ENCODE assay signal across 7 mouse cellular contexts in the genomic region with DNA sequence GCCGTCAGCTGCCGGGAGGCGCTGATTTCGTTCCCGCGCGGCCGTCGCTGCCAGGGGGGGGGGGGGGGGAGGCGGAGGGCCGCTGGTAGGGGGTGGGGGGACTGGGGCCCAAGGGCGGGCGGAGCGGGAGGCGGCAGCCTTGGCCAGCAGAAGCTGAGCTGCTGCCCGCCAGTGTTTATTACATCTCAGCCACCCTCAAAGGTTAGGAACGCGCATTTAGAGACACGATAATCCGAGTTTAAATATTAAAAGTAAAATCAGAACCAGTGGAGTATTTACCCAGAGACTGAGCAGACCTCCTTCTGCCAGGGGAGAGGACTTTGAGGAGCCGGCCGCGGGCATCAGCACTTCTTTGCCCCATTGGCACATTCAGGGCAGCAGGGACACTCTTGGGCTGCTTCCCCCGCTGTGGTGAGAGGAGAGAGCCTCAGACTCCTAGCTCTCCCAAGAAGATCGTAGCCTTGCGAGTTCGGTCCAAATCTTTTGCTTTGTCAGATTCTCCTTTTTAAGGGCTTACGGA. TPM values are rescaled to one million over a fixed set of nuclear protein-coding genes. Genes with fewer than 3 reads are reported as not detected.
DNase-seq lines count a peak whose midpoint lies in the region; ATAC-seq and TF ChIP-seq lines count a peak whose summit lies in the region.

No protein-coding gene starts in this region.

- H3K4me2 ChIP-seq in kidney, postnatal 0 days (ENCODE audit: low read length) = peak overlapping the region; percentile 50
- H3K4me2 ChIP-seq in forebrain, embryonic 15.5 days (replicated peaks) = peak overlapping the region; percentile 63
- H3K4me2 ChIP-seq in midbrain, embryonic 13.5 days (replicated peaks) = peak overlapping the region; percentile 67

- no peak for DNase-seq in kidney, postnatal 0 days (ENCODE audit: low spot score)
- no peak for DNase-seq in kidney, postnatal 10 days
- DNase-seq in brain, adult 2 months (ENCODE audit: low read depth, low spot score) = peak; percentile 39
- DNase-seq in thymus, postnatal 14 days = no peak
- DNase-seq in c-Kit-positive CD71-positive TER-119-positive erythroid progenitor cells, embryonic 14.5 days (ENCODE audit: low spot score) = no peak

- H3K36me3 ChIP-seq in kidney, postnatal 0 days (ENCODE audit: insufficient read depth, low read length) = no peaks in the 10 kb centered on the region
- no peaks in the 10 kb centered on the region for H3K36me3 ChIP-seq in forebrain, embryonic 15.5 days
- no peaks in the 10 kb centered on the region for H3K36me3 ChIP-seq in midbrain, embryonic 13.5 days

- no peak for TF ChIP-seq CTCF in kidney, postnatal 0 days (IDR thresholded peaks at IDR 0.05; ENCODE audit: low read depth)

- no peak for ATAC-seq in kidney, postnatal 0 days (replicated peaks; ENCODE audit: low FRiP score, low read depth)
- peak; percentile 64 for ATAC-seq in forebrain, embryonic 15.5 days (replicated peaks)
- peak; percentile 62 for ATAC-seq in midbrain, embryonic 13.5 days

- H3K9me3 ChIP-seq in kidney, postnatal 0 days (replicated peaks; ENCODE audit: low read length) = no peaks in the 10 kb centered on the region
- no peaks in the 10 kb centered on the region for H3K9me3 ChIP-seq in forebrain, embryonic 15.5 days
- H3K9me3 ChIP-seq in midbrain, embryonic 13.5 days = no peaks in the 10 kb centered on the region

- no peaks in the 10 kb centered on the region; the same call in 1 of the 2 replicates for H3K4me1 ChIP-seq in kidney, postnatal 0 days (replicated peaks; ENCODE audit: insufficient read depth, low read length)
- H3K4me1 ChIP-seq in forebrain, embryonic 15.5 days = peaks cover 46% of the 10 kb centered on the region
- peaks cover 53% of the 10 kb centered on the region for H3K4me1 ChIP-seq in midbrain, embryonic 13.5 days (replicated peaks)

- peaks cover 55% of the 10 kb centered on the region for H3K27me3 ChIP-seq in kidney, postnatal 0 days (ENCODE audit: insufficient read depth, low read length)
- H3K27me3 ChIP-seq in forebrain, embryonic 15.5 days = 0 out of 2 replicates have a peak, but pooled peaks cover 3% of the 10 kb centered on the region
- H3K27me3 ChIP-seq in midbrain, embryonic 13.5 days = no peaks in the 10 kb centered on the region

- no peak overlapping the region for H3K9ac ChIP-seq in kidney, postnatal 0 days (ENCODE audit: low read depth, low read length)
- H3K9ac ChIP-seq in forebrain, embryonic 15.5 days (replicated peaks) = peak overlapping the region; percentile 60
- H3K9ac ChIP-seq in midbrain, embryonic 13.5 days (replicated peaks) = peak overlapping the region; percentile 76

- peak overlapping the region; percentile 17 for H3K4me3 ChIP-seq in kidney, postnatal 0 days (replicated peaks; ENCODE audit: low read depth, low read length)
- peak overlapping the region; percentile 97 for H3K4me3 ChIP-seq in forebrain, embryonic 15.5 days
- H3K4me3 ChIP-seq in midbrain, embryonic 13.5 days (replicated peaks) = peak overlapping the region; percentile 98

- WGBS in kidney, postnatal 0 days = under 1% methylated on average over 22 of the region's 28 CpGs
- WGBS in forebrain, embryonic 15.5 days = under 1% methylated on average over 22 of the region's 28 CpGs
- WGBS in midbrain, embryonic 13.5 days = 0% methylated on average over 17 of the region's 28 CpGs

- H3K27ac ChIP-seq in kidney, postnatal 0 days = no peak overlapping the region
- peak overlapping the region; percentile 89 for H3K27ac ChIP-seq in forebrain, embryonic 15.5 days (replicated peaks)
- H3K27ac ChIP-seq in midbrain, embryonic 13.5 days = peak overlapping the region; percentile 92

RNA-seq across cellular contexts. Expression of a gene that starts 10.4 kb away (rescaled TPM):
- not detected in 2 replicates for polyA plus RNA-seq in kidney, postnatal 0 days (2015; fragmentation: Nextera tagmentation; extraction: Ambion mirVana)
- 45.6 and 52.8 TPM in 2 replicates for polyA plus RNA-seq in forebrain, embryonic 15.5 days (2015; fragmentation: Nextera tagmentation; extraction: Ambion mirVana)
- polyA plus RNA-seq in midbrain, embryonic 13.5 days (2015; fragmentation: Nextera tagmentation; extraction: Ambion mirVana) = 69.3 and 80.0 TPM in 2 replicates

Comparison
In these comparisons a context has a peak if more than half of its experiments do, and no peak if none do; other contexts are left out.
1. H3K4me3 ChIP-seq: peak in every context shown above with its lines; median percentile 98 in midbrain, embryonic 13.5 days; 97 in forebrain, embryonic 15.5 days; 17 in kidney, postnatal 0 days.
2. RNA of a gene that starts 10.4 kb away (polyA plus RNA-seq): 69.3 to 80.0 TPM in midbrain, embryonic 13.5 days and 45.6 to 52.8 TPM in forebrain, embryonic 15.5 days; not detected in kidney, postnatal 0 days; every median in the first group is over 10 times any median in the second.
3. Peak in every context shown above with its lines, with median percentiles within 50 percentile points of each other: H3K4me2 ChIP-seq.